Mouse (Mus musculus): ENCODE results near the gene Mtch1.
"Not testable (repeated sequence)": the region's sequence is repeated elsewhere in the genome, so short reads cannot be mapped to it uniquely, and the experiment has no call there.

Mtch1 gene

GRCm38 (mm10) chr17:29332186-29332685, 15.5 kb downstream of the Mtch1 start:
- DNase-seq = no peak

DNA sequence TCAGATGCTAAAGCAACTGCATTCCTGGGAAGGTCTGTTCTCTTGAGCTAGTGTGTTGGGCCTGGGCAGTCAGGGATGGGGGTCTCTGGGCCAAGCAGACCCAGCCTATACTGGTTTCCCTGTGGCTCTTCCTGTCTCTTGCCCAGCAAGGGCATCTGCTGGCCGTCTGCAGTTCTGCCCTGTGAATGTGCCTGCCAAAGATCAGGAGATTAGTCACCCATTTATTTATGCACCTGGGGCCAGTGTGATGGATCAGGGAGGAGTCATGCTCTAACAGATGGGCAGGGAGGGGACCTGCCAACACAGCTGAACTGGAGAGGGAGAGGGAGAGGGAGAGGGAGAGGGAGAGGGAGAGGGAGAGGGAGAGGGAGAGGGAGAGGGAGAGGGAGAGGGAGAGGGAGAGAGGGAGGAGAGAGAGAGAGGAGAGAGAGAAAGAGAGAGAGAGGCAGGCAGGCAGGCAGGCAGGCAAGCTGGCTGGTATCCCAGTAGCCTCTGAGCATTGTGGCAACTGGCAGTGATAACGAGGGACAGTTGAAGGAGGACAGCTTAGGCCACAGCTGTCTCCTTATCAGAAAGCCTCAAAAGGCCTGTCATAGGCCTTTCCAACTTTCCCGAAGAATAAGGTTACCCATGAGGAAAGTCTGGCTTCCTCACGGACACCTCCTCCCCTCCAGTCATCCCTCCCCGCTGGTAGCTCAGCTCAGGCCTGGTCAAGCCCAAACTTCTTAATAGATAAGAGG, 16.9 kb downstream of the Mtch1 start:
- no peak for DNase-seq

- DNase-seq = no peak
These were observed 17.5 kb downstream of the Mtch1 start for GRCm38 (mm10) chr17:29330221-29330620.

GRCm38 (mm10) chr17:29327691-29328090, 20.0 kb downstream of the Mtch1 start:
- no peak for DNase-seq

- DNase-seq = peak; percentile 30
These were observed 20.9 kb downstream of the Mtch1 start for GRCm38 (mm10) chr17:29326531-29327529.

- no peak for DNase-seq
These were observed 21.9 kb downstream of the Mtch1 start for GRCm38 (mm10) chr17:29325831-29326230.

- no peak for DNase-seq
These were observed 24.1 kb downstream of the Mtch1 start for GRCm38 (mm10) chr17:29323625-29324024.

DNA sequence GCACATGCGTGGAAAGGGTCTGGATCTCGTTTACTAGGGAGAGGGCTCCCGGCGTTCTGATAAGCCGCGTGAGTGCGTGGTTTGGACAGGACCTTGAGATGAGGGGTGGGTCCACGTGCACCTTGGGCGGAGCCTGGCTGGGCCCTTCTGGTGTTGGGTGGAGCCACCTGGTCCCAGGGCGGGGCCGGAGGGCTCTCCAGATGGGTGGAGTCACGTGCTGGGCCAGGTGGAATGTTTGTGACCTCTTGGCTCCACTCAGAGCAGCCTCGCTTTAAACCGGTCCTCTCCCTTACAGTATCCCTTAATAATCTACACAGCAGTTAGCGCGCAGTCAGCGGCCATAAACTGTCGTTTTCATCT, 25.2 kb downstream of the Mtch1 start:
- DNase-seq = peak; percentile 57

DNA sequence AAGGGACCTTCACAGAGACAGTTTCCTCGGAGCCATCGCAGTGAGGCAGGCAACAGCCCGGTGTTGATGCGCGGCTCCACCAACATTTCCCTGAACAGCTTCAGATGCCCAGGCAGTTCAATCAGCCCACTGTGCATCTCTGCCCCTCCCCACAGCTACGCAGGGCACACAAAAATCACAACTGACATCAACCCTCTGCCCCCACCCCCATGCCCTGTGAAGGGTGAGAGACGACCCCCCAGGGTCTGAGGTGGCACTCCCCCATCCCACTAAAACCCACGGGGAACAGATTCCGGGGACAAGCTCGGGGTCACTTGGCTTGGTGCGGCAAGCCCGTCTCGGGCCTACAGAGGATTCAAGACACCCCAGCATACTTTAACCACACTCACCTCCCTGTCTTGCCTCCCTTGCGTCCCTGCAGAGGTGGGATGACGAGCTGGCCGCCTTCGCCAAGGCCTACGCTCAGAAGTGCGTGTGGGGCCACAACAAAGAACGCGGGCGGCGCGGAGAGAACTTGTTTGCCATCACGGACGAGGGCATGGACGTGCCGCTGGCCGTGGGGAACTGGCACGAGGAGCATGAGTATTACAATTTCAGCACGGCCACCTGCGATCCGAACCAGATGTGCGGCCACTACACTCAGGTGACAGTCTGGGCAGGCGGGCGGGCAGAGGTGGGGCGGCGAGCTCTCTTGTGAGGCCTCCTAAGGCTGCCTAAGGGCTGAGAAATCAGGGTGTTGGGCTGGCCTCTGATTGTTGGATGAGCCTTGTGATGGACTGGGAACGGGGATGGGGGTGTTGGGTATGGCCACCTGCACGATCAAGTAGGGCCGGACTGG, 25.8 kb downstream of the Mtch1 start:
- DNase-seq = no peak

DNA sequence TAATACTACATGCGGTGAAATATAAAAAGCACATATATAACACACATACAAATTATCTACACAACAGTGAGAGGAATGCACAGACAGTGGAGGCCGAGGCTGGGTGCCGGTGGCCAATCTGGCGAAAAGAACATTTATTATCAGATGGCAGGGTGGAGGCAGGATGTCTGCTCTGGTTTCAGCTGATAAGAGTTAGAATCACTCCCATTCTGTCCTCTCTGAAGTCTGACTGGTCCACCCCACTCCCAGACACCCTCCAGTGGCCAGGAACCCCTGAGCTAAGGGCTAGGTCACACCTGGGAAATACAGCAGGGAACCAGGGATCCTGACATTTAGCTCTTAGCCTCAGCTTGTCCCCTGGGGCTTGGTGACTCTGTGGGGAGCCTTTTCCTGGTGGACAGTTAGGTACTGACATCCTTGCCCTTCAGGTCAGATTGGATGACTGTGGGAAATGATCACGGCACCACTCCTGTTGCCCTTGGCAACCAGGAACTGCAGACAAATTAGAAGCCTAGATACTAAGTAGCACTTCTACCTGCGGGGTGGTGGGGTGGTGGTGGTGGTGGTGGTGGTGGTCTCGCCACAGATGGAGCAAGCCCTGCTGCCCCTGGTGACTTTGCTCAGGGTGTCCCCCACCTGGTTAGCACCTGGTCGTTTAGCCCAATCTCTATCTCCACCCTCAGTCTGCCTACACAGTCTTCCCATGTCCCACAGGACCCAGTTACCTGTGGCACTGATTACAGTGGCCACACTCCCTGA, 27.7 kb downstream of the Mtch1 start:
- DNase-seq = peak; percentile 21

DNA sequence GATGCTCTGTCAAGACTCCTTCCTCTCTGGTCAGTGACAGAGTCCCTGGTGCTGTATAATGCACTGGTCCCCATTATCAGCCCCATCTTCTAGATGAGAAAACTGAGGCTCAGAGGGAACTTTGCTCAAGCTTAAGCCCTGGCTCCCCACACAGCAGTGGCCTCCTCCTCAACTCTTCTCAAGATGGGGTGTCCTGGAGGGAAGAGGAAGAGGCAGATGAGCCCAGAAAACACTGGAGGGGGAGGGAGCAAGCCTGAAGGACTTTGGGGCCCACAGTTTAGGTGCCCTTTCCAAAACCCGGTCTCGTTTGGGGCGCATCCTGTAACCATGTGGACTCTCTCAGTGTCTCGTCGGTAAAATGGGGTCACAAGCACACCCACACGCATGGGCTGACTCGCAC, 28.3 kb downstream of the Mtch1 start:
- DNase-seq = no peak

- no peak for DNase-seq
These were observed 28.9 kb downstream of the Mtch1 start for GRCm38 (mm10) chr17:29318731-29319250.

GRCm38 (mm10) chr17:29317380-29317779, 30.4 kb downstream of the Mtch1 start, which contains the start of gene Pi16:
TSS of gene Pi16 (plus strand) at chr17:29317680.
- not testable (repeated sequence) for DNase-seq

- DNase-seq = no peak
These were observed 30.8 kb downstream of the Mtch1 start for GRCm38 (mm10) chr17:29316891-29317290.

DNA sequence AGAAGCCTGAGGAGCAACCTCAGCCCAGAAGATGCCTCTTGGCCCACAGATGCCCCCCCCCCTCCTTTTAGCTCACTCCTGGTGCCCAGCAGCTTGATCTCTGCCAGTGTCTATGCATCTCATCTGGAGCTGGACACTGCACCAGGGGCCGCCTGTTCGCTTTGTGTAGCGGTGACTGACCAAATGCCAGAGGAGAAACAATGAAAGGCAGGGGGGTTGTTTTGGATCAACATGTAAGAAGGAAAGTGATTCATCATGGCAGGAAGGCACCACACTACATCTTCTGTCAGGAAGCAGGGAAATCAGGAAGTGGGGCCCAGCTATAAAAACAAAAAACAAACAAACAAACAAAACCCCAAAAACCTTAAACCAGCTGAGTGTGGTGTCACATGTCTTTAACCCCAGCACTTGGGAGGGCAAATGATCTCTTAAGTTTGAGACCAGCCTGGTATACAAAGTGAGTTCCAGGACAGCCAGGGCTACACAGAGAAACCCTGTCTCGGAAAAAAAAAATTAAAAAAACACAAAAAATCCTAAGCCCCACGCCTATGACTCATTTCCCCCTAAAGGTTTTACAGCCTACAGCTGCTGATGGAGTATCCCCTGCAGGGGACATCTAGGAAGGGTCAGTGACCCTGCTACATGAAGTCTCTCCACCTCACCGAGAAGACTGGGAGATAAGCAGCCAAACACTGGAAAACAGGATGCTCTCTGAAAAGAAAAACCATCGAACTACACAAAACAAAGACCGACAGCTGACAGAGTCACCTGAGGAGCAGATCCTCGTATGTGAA, 31.9 kb downstream of the Mtch1 start:
- DNase-seq = no peak

- DNase-seq = peak; percentile 32
These were observed 34.4 kb downstream of the Mtch1 start for GRCm38 (mm10) chr17:29313300-29313699.

- DNase-seq = no peak
These were observed 35.7 kb downstream of the Mtch1 start for GRCm38 (mm10) chr17:29312082-29312481.

DNA sequence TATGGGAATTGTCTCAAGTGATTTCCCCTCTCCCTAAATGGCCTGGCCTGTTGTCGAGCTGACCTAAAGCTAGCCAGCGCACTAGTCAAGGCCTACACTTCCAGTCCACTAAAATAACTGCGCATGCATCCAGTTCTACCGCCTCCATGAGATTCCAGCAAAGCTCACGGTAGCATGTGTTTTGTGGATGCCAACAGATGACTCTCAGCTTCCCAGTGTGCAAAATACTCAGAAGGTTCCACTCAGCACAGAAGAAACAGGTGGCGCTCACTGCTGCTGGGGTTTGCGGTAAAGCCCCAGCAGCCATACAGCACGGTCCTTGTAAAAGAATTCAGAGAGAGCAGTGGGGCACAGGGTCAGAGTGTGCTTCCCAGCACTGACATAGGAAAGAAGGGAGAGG, 36.1 kb downstream of the Mtch1 start:
- no peak for DNase-seq

DNA sequence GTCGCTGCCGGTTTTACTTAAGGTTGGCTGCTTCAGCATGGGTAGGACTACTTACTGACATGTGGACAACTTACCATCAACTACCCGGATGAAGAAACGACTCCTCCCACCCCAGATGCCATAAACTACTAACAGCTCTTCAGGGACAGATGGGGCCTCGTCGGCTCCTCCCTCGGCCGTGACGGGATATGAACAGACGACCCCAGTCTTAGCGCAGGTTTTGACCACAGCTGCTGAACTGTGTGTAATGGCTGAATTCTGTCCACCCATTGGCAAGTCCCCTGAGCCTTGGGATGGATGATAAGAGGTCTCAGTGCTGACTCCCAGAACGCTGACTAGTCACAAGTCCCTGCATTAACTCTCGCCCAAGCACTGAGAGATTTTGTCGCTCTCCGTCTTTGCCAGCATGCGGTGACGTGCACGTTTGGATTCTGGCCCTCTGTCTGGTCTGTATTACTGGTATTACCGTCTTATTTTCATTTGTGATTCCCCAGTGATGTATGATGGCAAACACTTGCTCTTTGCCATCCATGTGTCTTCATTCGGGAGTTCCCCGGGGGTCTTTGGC, 37.6 kb downstream of the Mtch1 start:
- no peak for DNase-seq

- DNase-seq = no peak
These were observed 41.9 kb downstream of the Mtch1 start for GRCm38 (mm10) chr17:29305871-29306270.
